Mouse (Mus musculus): ENCODE results near the gene Rbp7. TPM values are rescaled to one million over a fixed set of nuclear protein-coding genes. Genes with fewer than 3 reads are reported as not detected.

Rbp7 gene
- polyA plus RNA-seq, 1 experiment from 2014 or later: not detected

- no peak for DNase-seq (ENCODE audit: extremely low spot score, low spot score)
- Histone ChIP-seq H3K4me1 (peaks cover 51% of the 10 kb centered on the region), H3K9me3 (peaks cover 1% of the 10 kb centered on the region; the same call in 1 of the 2 replicates), H3K27ac (peak overlapping the region; percentile 44; the same call in 1 of the 2 replicates), H3K27me3 (ENCODE audit: poor library complexity, severe bottlenecking) (no peaks in the 10 kb centered on the region), H3K36me3 (replicated peaks) (peaks cover 29% of the 10 kb centered on the region), H3K4me3 (no peak overlapping the region)
- 84% methylated on average over 10 of the region's 10 CpGs for WGBS
Observed at GRCm38 (mm10) chr4:149416417-149416816, 38.4 kb downstream of the Rbp7 start.

- Histone ChIP-seq H3K27me3 (ENCODE audit: poor library complexity, severe bottlenecking) (no peaks in the 10 kb centered on the region), H3K9me3 (no peaks in the 10 kb centered on the region), H3K4me1 (peaks cover 51% of the 10 kb centered on the region), H3K4me3 (no peak overlapping the region), H3K36me3 (replicated peaks) (peaks cover 33% of the 10 kb centered on the region), H3K27ac (no peak overlapping the region)
- 66% methylated on average over 13 of the region's 13 CpGs for WGBS
- no peak for DNase-seq (ENCODE audit: extremely low spot score, low spot score)
Observed at GRCm38 (mm10) chr4:149415651-149416169, 39.1 kb downstream of the Rbp7 start.

- Histone ChIP-seq H3K27ac (no peak overlapping the region), H3K9me3 (no peaks in the 10 kb centered on the region), H3K36me3 (replicated peaks) (peaks cover 40% of the 10 kb centered on the region), H3K27me3 (ENCODE audit: poor library complexity, severe bottlenecking) (no peaks in the 10 kb centered on the region), H3K4me1 (peaks cover 43% of the 10 kb centered on the region), H3K4me3 (no peak overlapping the region)
- no peak for DNase-seq (ENCODE audit: extremely low spot score, low spot score)
- WGBS: 84% methylated on average over 3 of the region's 3 CpGs
Observed at GRCm38 (mm10) chr4:149414259-149414658, 40.5 kb downstream of the Rbp7 start.

- Histone ChIP-seq H3K36me3 (replicated peaks) (peaks cover 59% of the 10 kb centered on the region), H3K4me3 (no peak overlapping the region), H3K27ac (no peak overlapping the region), H3K27me3 (ENCODE audit: poor library complexity, severe bottlenecking) (no peaks in the 10 kb centered on the region), H3K9me3 (no peaks in the 10 kb centered on the region), H3K4me1 (peaks cover 16% of the 10 kb centered on the region)
- no peak for DNase-seq (ENCODE audit: extremely low spot score, low spot score)
- WGBS: 93% methylated on average over 4 of the region's 4 CpGs
Observed at GRCm38 (mm10) chr4:149409759-149410158, 45.0 kb downstream of the Rbp7 start.

- WGBS: 91% methylated on average over 6 of the region's 6 CpGs
- Histone ChIP-seq H3K27me3 (ENCODE audit: poor library complexity, severe bottlenecking) (no peaks in the 10 kb centered on the region), H3K9me3 (no peaks in the 10 kb centered on the region), H3K36me3 (replicated peaks) (peaks cover 55% of the 10 kb centered on the region), H3K27ac (no peak overlapping the region), H3K4me3 (no peak overlapping the region), H3K4me1 (peaks cover 29% of the 10 kb centered on the region)
- no peak for DNase-seq (ENCODE audit: extremely low spot score, low spot score)
Observed at GRCm38 (mm10) chr4:149408331-149408730, 46.4 kb downstream of the Rbp7 start.

GRCm38 (mm10) chr4:149407461-149407860 is 47.3 kb downstream of the Rbp7 start:
- Histone ChIP-seq H3K9me3 (no peaks in the 10 kb centered on the region), H3K27ac (no peak overlapping the region), H3K36me3 (replicated peaks) (peaks cover 49% of the 10 kb centered on the region), H3K27me3 (ENCODE audit: poor library complexity, severe bottlenecking) (no peaks in the 10 kb centered on the region), H3K4me1 (peaks cover 38% of the 10 kb centered on the region), H3K4me3 (no peak overlapping the region)
- no peak for DNase-seq (ENCODE audit: extremely low spot score, low spot score)
- WGBS: 87% methylated on average over 5 of the region's 5 CpGs

GRCm38 (mm10) chr4:149405713-149406443 is 48.9 kb downstream of the Rbp7 start:
- Histone ChIP-seq H3K27ac (0 out of 2 replicates have a peak overlapping the region, but pooled peaks have one; percentile 11), H3K4me1 (peaks cover 43% of the 10 kb centered on the region)

GRCm38 (mm10) chr4:149404640-149405465 is 49.9 kb downstream of the Rbp7 start:
- Histone ChIP-seq H3K4me3 (no peak overlapping the region), H3K4me1 (peaks cover 43% of the 10 kb centered on the region), H3K27ac (no peak overlapping the region), H3K36me3 (replicated peaks) (peaks cover 24% of the 10 kb centered on the region; the same call in 1 of the 2 replicates), H3K27me3 (ENCODE audit: poor library complexity, severe bottlenecking) (no peaks in the 10 kb centered on the region), H3K9me3 (no peaks in the 10 kb centered on the region)
- WGBS: 87% methylated on average over 19 of the region's 19 CpGs
- DNase-seq (ENCODE audit: extremely low spot score, low spot score): no peak

More at GRCm38 (mm10) chr4:149405713-149406443, 48.9 kb downstream of the Rbp7 start:
- DNase-seq (ENCODE audit: extremely low spot score, low spot score): no peak
- Histone ChIP-seq H3K36me3 (replicated peaks) (peaks cover 33% of the 10 kb centered on the region), H3K27me3 (ENCODE audit: poor library complexity, severe bottlenecking) (no peaks in the 10 kb centered on the region), H3K9me3 (no peaks in the 10 kb centered on the region), H3K4me3 (no peak overlapping the region)
- WGBS: 83% methylated on average over 16 of the region's 16 CpGs

GRCm38 (mm10) chr4:149403037-149403436 is 51.7 kb downstream of the Rbp7 start:
- no peaks in the 10 kb centered on the region for H3K9me3 ChIP-seq
- DNase-seq (ENCODE audit: extremely low spot score, low spot score): no peak
- WGBS: 52% methylated on average over 6 of the region's 6 CpGs
- no peak overlapping the region for H3K4me3 ChIP-seq
- H3K4me1 ChIP-seq: peaks cover 51% of the 10 kb centered on the region
- H3K27ac ChIP-seq: no peak overlapping the region; the same call in 1 of the 2 replicates
- peaks cover 20% of the 10 kb centered on the region for H3K36me3 ChIP-seq (replicated peaks)
- no peaks in the 10 kb centered on the region for H3K27me3 ChIP-seq (ENCODE audit: poor library complexity, severe bottlenecking)

GRCm38 (mm10) chr4:149401591-149401982 is 53.2 kb downstream of the Rbp7 start:
- H3K4me1 ChIP-seq: peaks cover 55% of the 10 kb centered on the region
- no peaks in the 10 kb centered on the region for H3K9me3 ChIP-seq
- 90% methylated on average over 8 of the region's 8 CpGs for WGBS
- H3K27ac ChIP-seq: no peak overlapping the region
- peaks cover 27% of the 10 kb centered on the region for H3K36me3 ChIP-seq (replicated peaks)
- DNase-seq (ENCODE audit: extremely low spot score, low spot score): no peak
- no peak overlapping the region for H3K4me3 ChIP-seq
- no peaks in the 10 kb centered on the region for H3K27me3 ChIP-seq (ENCODE audit: poor library complexity, severe bottlenecking)

GRCm38 (mm10) chr4:149400878-149401590 is 53.7 kb downstream of the Rbp7 start:
- Histone ChIP-seq H3K4me1 (peaks cover 54% of the 10 kb centered on the region), H3K9me3 (no peaks in the 10 kb centered on the region), H3K27ac (no peak overlapping the region), H3K27me3 (ENCODE audit: poor library complexity, severe bottlenecking) (no peaks in the 10 kb centered on the region), H3K36me3 (replicated peaks) (peaks cover 31% of the 10 kb centered on the region), H3K4me3 (no peak overlapping the region)
- DNase-seq (ENCODE audit: extremely low spot score, low spot score): no peak
- WGBS: 89% methylated on average over 12 of the region's 12 CpGs

Data from forebrain, embryonic 10.5 days (tissue).